Mouse (Mus musculus) MEL (cell line): ENCODE results near the gene Tm4sf19. TPM values are rescaled to one million over a fixed set of nuclear protein-coding genes. Genes with fewer than 3 reads are reported as not detected.

Experiments
- DNase-seq: peaks from one replicate; pipeline ENCODE4 v3.0.0; 2011; ENCODE audit warnings: low read depth, low spot score
- H3K27ac ChIP-seq: 2 replicates; pipeline ENCODE4 v1.5.1; 2012; ENCODE audit warnings: low read depth, mild to moderate bottlenecking, control low read depth, low read length, moderate library complexity; ENCODE audit not compliant: control insufficient read depth
- H3K27me3 ChIP-seq, 2 experiments: fragments of 150-350 bp in 1 of 2; sonication (generic) in 1 of 2; 2 replicates each; pipeline ENCODE4 v1.6.1; 2012; ENCODE audit warnings: low read length in 2 of 2, mild to moderate bottlenecking in 2 of 2, improper control_type of control experiment in 1 of 2, moderate library complexity in 1 of 2; ENCODE audit not compliant: insufficient read depth in 2 of 2, control insufficient read depth in 1 of 2
- H3K36me3 ChIP-seq, 2 experiments: 2 replicates each; pipeline ENCODE4 v1.6.1; 2012 to 2014; ENCODE audit warnings: low read length in 2 of 2, improper control_type of control experiment in 1 of 2, inconsistent platforms in 1 of 2, mild to moderate bottlenecking in 1 of 2; ENCODE audit not compliant: insufficient read depth in 2 of 2, control insufficient read depth in 1 of 2
- H3K4me1 ChIP-seq, 2 experiments: fragments of 150-350 bp in 1 of 2; sonication (generic) in 1 of 2; 2 replicates each; pipeline ENCODE4 v1.6.1; 2012; ENCODE audit warnings: low read length in 2 of 2, improper control_type of control experiment in 1 of 2, mild to moderate bottlenecking in 1 of 2; ENCODE audit not compliant: insufficient read depth in 2 of 2, control insufficient read depth in 1 of 2
- H3K4me3 ChIP-seq, 2 experiments: fragments of 150-350 bp in 1 of 2; sonication (generic) in 1 of 2; 2 replicates each; pipeline ENCODE4 v1.5.1; 2012; ENCODE audit warnings: low read depth in 2 of 2, low read length in 2 of 2, mild to moderate bottlenecking in 2 of 2, moderate library complexity in 2 of 2, control low read depth in 1 of 2, improper control_type of control experiment in 1 of 2; ENCODE audit not compliant: control insufficient read depth in 1 of 2, insufficient read depth in 1 of 2
- H3K79me2 ChIP-seq: 2 replicates; pipeline ENCODE4 v1.6.1; 2012; ENCODE audit warnings: mild to moderate bottlenecking, low read length, moderate library complexity; ENCODE audit not compliant: control insufficient read depth, poor library complexity, insufficient read depth
- H3K9ac ChIP-seq: 2 replicates; pipeline ENCODE4 v1.6.1; 2012; ENCODE audit warnings: low read depth, mild to moderate bottlenecking, control low read depth, low read length, moderate library complexity; ENCODE audit not compliant: control insufficient read depth, poor library complexity, severe bottlenecking
- H3K9me3 ChIP-seq: fragments of 150-350 bp; sonication (generic); replicated peaks from 2 replicates; pipeline ENCODE4 v1.6.1; 2012; ENCODE audit warnings: mild to moderate bottlenecking, low read length, improper control_type of control experiment, moderate library complexity; ENCODE audit not compliant: insufficient read depth
- CHD1 ChIP-seq: IDR thresholded peaks from 2 replicates; pipeline ENCODE4 v1.6.1; 2012; ENCODE audit warnings: low read depth, mild to moderate bottlenecking, inconsistent platforms, low read length, improper control_type of control experiment
- CTCF ChIP-seq, 3 experiments: IDR thresholded peaks in 2 of 3; conservative IDR thresholded peaks in 1 of 3; 2 replicates each; pipeline ENCODE4 v1.5.1; 2011 to 2012; ENCODE audit warnings: low read length in 3 of 3, low read depth in 2 of 3, mild to moderate bottlenecking in 2 of 3, improper control_type of control experiment in 1 of 3, inconsistent platforms in 1 of 3, mixed read lengths in 1 of 3, moderate library complexity in 1 of 3; ENCODE audit not compliant: control insufficient read depth in 1 of 3, insufficient read depth in 1 of 3, poor library complexity in 1 of 3, severe bottlenecking in 1 of 3
- ELF1 ChIP-seq: IDR thresholded peaks from 2 replicates; pipeline ENCODE4 v1.6.1; 2014; ENCODE audit warnings: low read depth, mild to moderate bottlenecking, inconsistent platforms, low read length, improper control_type of control experiment, moderate library complexity
- ETS1 ChIP-seq: IDR thresholded peaks from 2 replicates; pipeline ENCODE4 v1.6.1; 2012; ENCODE audit warnings: low read depth, mild to moderate bottlenecking, inconsistent platforms, low read length, improper control_type of control experiment, moderate library complexity
- HCFC1 ChIP-seq: IDR thresholded peaks from 2 replicates; pipeline ENCODE4 v1.6.1; 2012; ENCODE audit warnings: low read depth, mild to moderate bottlenecking, inconsistent platforms, low read length, improper control_type of control experiment, moderate library complexity
- KAT2A ChIP-seq: conservative IDR thresholded peaks from 2 replicates; pipeline ENCODE4 v1.6.1; 2012; ENCODE audit warnings: low read depth, low read length, improper control_type of control experiment, inconsistent platforms
- MAX ChIP-seq: IDR thresholded peaks from 2 replicates; pipeline ENCODE4 v1.6.1; 2011; ENCODE audit warnings: low read length, improper control_type of control experiment
- MAZ ChIP-seq: IDR thresholded peaks from 2 replicates; pipeline ENCODE4 v1.6.1; 2012; ENCODE audit warnings: low read depth, mild to moderate bottlenecking, inconsistent platforms, low read length, improper control_type of control experiment
- MEF2A ChIP-seq: IDR thresholded peaks from 2 replicates; pipeline ENCODE4 v1.6.1; 2014; ENCODE audit warnings: low read depth, mild to moderate bottlenecking, inconsistent platforms, low read length, improper control_type of control experiment; ENCODE audit not compliant: poor library complexity, insufficient replicate concordance, severe bottlenecking; ENCODE audit errors: extremely low read depth
- MXI1 ChIP-seq: IDR thresholded peaks from 2 replicates; pipeline ENCODE4 v1.6.1; 2011; ENCODE audit warnings: mild to moderate bottlenecking, low read depth, low read length, improper control_type of control experiment
- NRF1 ChIP-seq: IDR thresholded peaks from 2 replicates; pipeline ENCODE4 v1.6.1; 2014; ENCODE audit warnings: low read depth, mild to moderate bottlenecking, inconsistent platforms, low read length, improper control_type of control experiment, moderate library complexity; ENCODE audit not compliant: poor library complexity, insufficient read depth, severe bottlenecking
- POLR2A ChIP-seq, 2 experiments: IDR thresholded peaks; 2 replicates each; pipeline ENCODE4 v1.6.1; 2011 to 2012; ENCODE audit warnings: low read length in 2 of 2, mild to moderate bottlenecking in 2 of 2, control low read depth in 1 of 2, improper control_type of control experiment in 1 of 2, low read depth in 1 of 2, moderate library complexity in 1 of 2; ENCODE audit not compliant: control insufficient read depth in 1 of 2, insufficient read depth in 1 of 2, poor library complexity in 1 of 2
- POLR2AphosphoS2 ChIP-seq: IDR thresholded peaks from 2 replicates; pipeline ENCODE4 v1.6.1; 2011; ENCODE audit warnings: low read length, improper control_type of control experiment
- RAD21 ChIP-seq: IDR thresholded peaks from 2 replicates; pipeline ENCODE4 v1.6.1; 2011; ENCODE audit warnings: mild to moderate bottlenecking, low read depth, low read length, improper control_type of control experiment
- RCOR1 ChIP-seq: IDR thresholded peaks from 2 replicates; pipeline ENCODE4 v1.6.1; 2012; ENCODE audit warnings: low read depth, mild to moderate bottlenecking, inconsistent platforms, low read length, improper control_type of control experiment
- SIN3A ChIP-seq: IDR thresholded peaks from 2 replicates; pipeline ENCODE4 v1.6.1; 2012; ENCODE audit warnings: low read length, improper control_type of control experiment, inconsistent platforms
- TBP ChIP-seq: IDR thresholded peaks from 2 replicates; pipeline ENCODE4 v1.8.0; 2011; ENCODE audit warnings: low read depth, low read length, improper control_type of control experiment
- TCF12 ChIP-seq: IDR thresholded peaks from 2 replicates; pipeline ENCODE4 v1.6.1; 2014; ENCODE audit warnings: low read depth, mild to moderate bottlenecking, inconsistent platforms, low read length, improper control_type of control experiment, moderate library complexity
- UBTF ChIP-seq: IDR thresholded peaks from 2 replicates; pipeline ENCODE4 v1.6.1; 2012; ENCODE audit warnings: low read depth, mild to moderate bottlenecking, inconsistent platforms, low read length, improper control_type of control experiment, moderate library complexity, borderline replicate concordance; ENCODE audit not compliant: insufficient read depth
- USF1 ChIP-seq: IDR thresholded peaks from 2 replicates; pipeline ENCODE4 v1.6.1; 2014; ENCODE audit warnings: low read depth, mild to moderate bottlenecking, inconsistent platforms, low read length, improper control_type of control experiment, moderate library complexity
- ZC3H11A ChIP-seq: IDR thresholded peaks from 2 replicates; pipeline ENCODE4 v1.6.1; 2012; ENCODE audit warnings: low read depth, mild to moderate bottlenecking, inconsistent platforms, low read length, improper control_type of control experiment
- ZKSCAN1 ChIP-seq: IDR thresholded peaks from 2 replicates; pipeline ENCODE4 v1.6.1; 2012; ENCODE audit warnings: low read depth, mild to moderate bottlenecking, inconsistent platforms, low read length, improper control_type of control experiment, moderate library complexity
- ZMIZ1 ChIP-seq: IDR thresholded peaks from 2 replicates; pipeline ENCODE4 v1.6.1; 2012; ENCODE audit warnings: low read depth, mild to moderate bottlenecking, inconsistent platforms, low read length, improper control_type of control experiment, moderate library complexity
- polyA plus RNA-seq, 2 experiments: library from polyadenylated mRNA; stranded (reverse) in 1 of 2; unstranded in 1 of 2; fragments of >175 nt in 1 of 2; fragments of >200 nt in 1 of 2; gene quantifications; 2 replicates each; pipeline versions ENCODE4 v1.2.1 to v1.2.4; 2012; ENCODE audit warnings: low replicate concordance in 2 of 2, low read depth in 1 of 2; ENCODE audit not compliant: insufficient read length in 2 of 2, insufficient read depth in 1 of 2, missing spikeins in 1 of 2
- total RNA-seq: library from RNA; depleted of rRNA; stranded (reverse); fragments of 300-350 nt; gene quantifications from 2 replicates; pipeline ENCODE4 v1.2.3, GENCODE M21; 2012

Tm4sf19 gene
- total and polyA plus RNA-seq, 3 experiments = 0.06 TPM; not detected in 2

- no peak for TF ChIP-seq SIN3A
- TF ChIP-seq RCOR1 = no peak
- TF ChIP-seq CTCF (IDR thresholded peaks at IDR 0.05 in 2 of 3, conservative IDR thresholded peaks at IDR 0.05 in 1 of 3; ENCODE audit: control insufficient read depth in 1 of 3, insufficient read depth in 1 of 3, low read depth in 2 of 3, low read length in 3 of 3, poor library complexity in 1 of 3, severe bottlenecking in 1 of 3) = no peak
- TF ChIP-seq UBTF = no peak
- TF ChIP-seq ZKSCAN1 = no peak
- no peak for TF ChIP-seq ELF1
- TF ChIP-seq MXI1 = no peak
- no peak for TF ChIP-seq MAZ
- no peak for TF ChIP-seq ZC3H11A
- no peak for TF ChIP-seq MEF2A
- no peak for TF ChIP-seq ETS1
- no peak for TF ChIP-seq USF1
- no peak for TF ChIP-seq POLR2AphosphoS2
- no peak for TF ChIP-seq HCFC1
- no peak for TF ChIP-seq CHD1
- no peak for TF ChIP-seq TBP
- Histone ChIP-seq H3K79me2 (no peaks in the 10 kb centered on the region), H3K27me3 (no peaks in the 10 kb centered on the region), H3K4me1 (peaks cover 7 to 20% of the 10 kb centered on the region in 2 experiments), H3K9ac (no peak overlapping the region), H3K36me3 (peaks cover 6 to 38% of the 10 kb centered on the region in 2 experiments), H3K9me3 (no peaks in the 10 kb centered on the region), H3K27ac (no peak overlapping the region), H3K4me3 (no peak overlapping the region)
- DNase-seq = no peak
Measured at GRCm38 (mm10) chr16:32389841-32390240, 10.5 kb upstream of the Tm4sf19 start.

GRCm38 (mm10) chr16:32390882-32391281 lies 9.4 kb upstream of the Tm4sf19 start:
- DNase-seq = no peak
- Histone ChIP-seq H3K79me2 (no peaks in the 10 kb centered on the region), H3K9me3 (no peaks in the 10 kb centered on the region), H3K27me3 (no peaks in the 10 kb centered on the region), H3K9ac (no peak overlapping the region), H3K27ac (no peak overlapping the region), H3K4me1 (peaks cover 12 to 18% of the 10 kb centered on the region in 2 experiments), H3K36me3 (peaks cover 6 to 35% of the 10 kb centered on the region in 2 experiments), H3K4me3 (no peak overlapping the region)
- TF ChIP-seq CHD1 (no peak), POLR2A (IDR thresholded peaks at IDR 0.05; ENCODE audit: control insufficient read depth in 1 of 2, insufficient read depth in 1 of 2, low read depth in 1 of 2, low read length in 2 of 2, poor library complexity in 1 of 2) (no peak), UBTF (no peak), MAX (no peak), TCF12 (no peak), MXI1 (no peak), MEF2A (no peak), RCOR1 (no peak), RAD21 (no peak), NRF1 (no peak), ZMIZ1 (no peak), KAT2A (no peak)
